Mouse (Mus musculus): ENCODE results near the gene Agtpbp1.

DNA sequence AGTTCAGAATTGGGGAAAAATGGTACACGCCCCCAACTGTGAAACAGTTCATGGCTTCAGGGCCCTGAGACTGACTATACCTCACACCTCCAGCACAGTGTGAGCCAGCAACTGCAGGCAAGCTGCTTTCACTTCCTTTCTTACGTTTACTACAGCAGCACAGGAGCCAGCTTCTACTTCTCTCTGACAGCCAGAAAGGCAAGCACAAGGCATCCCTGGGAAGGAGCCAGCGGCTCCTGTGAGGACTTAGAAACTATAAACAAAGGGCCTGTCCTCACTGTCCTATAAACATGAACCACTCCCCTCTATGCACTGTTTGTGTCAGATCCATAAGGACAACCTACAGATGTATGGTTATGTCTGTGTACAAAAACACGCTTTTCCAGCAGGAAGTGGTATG is 76.4 kb downstream of the Agtpbp1 start:
- no peak for TF ChIP-seq MYOG (IDR thresholded peaks at IDR 0.05; ENCODE audit: control insufficient read depth in 1 of 3, insufficient read depth in 1 of 3, insufficient read length in 2 of 3, low read depth in 2 of 3)
- no peak for TF ChIP-seq SRF (IDR thresholded peaks at IDR 0.05; ENCODE audit: control insufficient read depth, insufficient read length, low read depth)
- TF ChIP-seq POLR2A (IDR thresholded peaks at IDR 0.05; ENCODE audit: insufficient read length, low read depth) = no peak
- no peak for TF ChIP-seq MYOD1 (IDR thresholded peaks at IDR 0.05; ENCODE audit: control insufficient read depth in 1 of 3, insufficient read length in 2 of 3, low read depth in 2 of 3)
